In the genomic region with DNA sequence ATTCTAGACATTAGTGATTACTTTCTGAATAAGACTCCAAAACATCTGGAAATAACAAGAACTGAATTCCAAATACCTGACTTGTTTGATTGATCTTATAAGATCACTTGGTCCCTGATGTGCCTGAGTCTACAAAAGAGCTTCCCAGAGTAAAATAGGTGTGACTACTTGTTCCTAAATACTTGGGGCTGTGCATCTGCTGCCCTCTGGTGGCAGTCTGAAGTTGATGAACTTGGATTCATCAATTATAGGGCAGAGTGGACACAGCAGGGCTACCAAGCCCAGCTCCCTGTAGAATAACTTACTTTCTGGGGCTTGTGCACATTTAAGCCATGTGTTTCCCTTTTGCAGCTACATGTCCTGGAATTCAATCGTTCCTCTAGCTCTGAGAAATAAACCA, we compare ENCODE assay signal across 8 mouse cellular contexts. TPM values are rescaled to one million over a fixed set of nuclear protein-coding genes. Genes with fewer than 3 reads are reported as not detected.
DNase-seq lines count a peak whose midpoint lies in the region; ATAC-seq lines count a peak whose summit lies in the region.

No protein-coding gene starts in this region.

- no peaks in the 10 kb centered on the region for H3K27me3 ChIP-seq in kidney, embryonic 15.5 days
- no peaks in the 10 kb centered on the region for H3K27me3 ChIP-seq in intestine, embryonic 14.5 days (replicated peaks; ENCODE audit: control insufficient read depth, insufficient read depth, low read length)
- H3K27me3 ChIP-seq in midbrain, embryonic 14.5 days (ENCODE audit: control insufficient read depth, insufficient read depth, low read length), result no peaks in the 10 kb centered on the region

- H3K4me3 ChIP-seq in kidney, embryonic 15.5 days (replicated peaks), result no peak overlapping the region
- no peak overlapping the region for H3K4me3 ChIP-seq in intestine, embryonic 14.5 days (ENCODE audit: low read depth, low read length)
- H3K4me3 ChIP-seq in midbrain, embryonic 14.5 days (replicated peaks; ENCODE audit: low read depth, low read length), result no peak overlapping the region

- H3K27ac ChIP-seq in kidney, embryonic 15.5 days, result no peak overlapping the region
- no peak overlapping the region for H3K27ac ChIP-seq in intestine, embryonic 14.5 days (ENCODE audit: low read depth)
- no peak overlapping the region for H3K27ac ChIP-seq in midbrain, embryonic 14.5 days (replicated peaks; ENCODE audit: low read depth, low read length)

- no peak overlapping the region for H3K9ac ChIP-seq in kidney, embryonic 15.5 days
- no peak overlapping the region for H3K9ac ChIP-seq in intestine, embryonic 14.5 days (ENCODE audit: low read length)
- no peak overlapping the region for H3K9ac ChIP-seq in midbrain, embryonic 14.5 days (replicated peaks; ENCODE audit: low read length)

- H3K9me3 ChIP-seq in kidney, embryonic 15.5 days (replicated peaks), result no peaks in the 10 kb centered on the region
- H3K9me3 ChIP-seq in intestine, embryonic 14.5 days (ENCODE audit: control insufficient read depth, low read length), result no peaks in the 10 kb centered on the region
- H3K9me3 ChIP-seq in midbrain, embryonic 14.5 days (ENCODE audit: control insufficient read depth, low read length), result no peaks in the 10 kb centered on the region

- H3K4me2 ChIP-seq in kidney, embryonic 15.5 days, result no peak overlapping the region
- H3K4me2 ChIP-seq in intestine, embryonic 14.5 days (ENCODE audit: low read length), result no peak overlapping the region
- no peak overlapping the region for H3K4me2 ChIP-seq in midbrain, embryonic 14.5 days (ENCODE audit: low read length)

- H3K36me3 ChIP-seq in kidney, embryonic 15.5 days, result no peaks in the 10 kb centered on the region
- H3K36me3 ChIP-seq in intestine, embryonic 14.5 days (ENCODE audit: control insufficient read depth, insufficient read depth, low read length), result no peaks in the 10 kb centered on the region
- no peaks in the 10 kb centered on the region for H3K36me3 ChIP-seq in midbrain, embryonic 14.5 days (ENCODE audit: control insufficient read depth, insufficient read depth, low read length)

- WGBS in kidney, embryonic 15.5 days, result 24% methylated on average over 1 of the region's 1 CpGs
- 17% methylated on average over 1 of the region's 1 CpGs for WGBS in intestine, embryonic 14.5 days
- 21% methylated on average over 1 of the region's 1 CpGs for WGBS in midbrain, embryonic 14.5 days

- peak; percentile 64 for DNase-seq in kidney, adult 11 months
- peak; percentile 76 for DNase-seq in cerebellum, adult 9-10 months
- peak; percentile 11 to 40 for DNase-seq in frontal cortex, postnatal 14 days (ENCODE audit: low spot score in 2 of 2)
- peak; percentile 74 for DNase-seq in intestine, embryonic 14.5 days (ENCODE audit: low spot score)
- peak; percentile 42 to 81 for DNase-seq in left cerebral cortex, postnatal 10 days (ENCODE audit: extremely low spot score in 1 of 2, low spot score in 2 of 2)
- DNase-seq in midbrain, embryonic 14.5 days, result peak; percentile 83
- peak; percentile 21 to 50 for DNase-seq in spleen, postnatal 14 days (ENCODE audit: low spot score in 2 of 2)

- H3K4me1 ChIP-seq in kidney, embryonic 15.5 days, result no peaks in the 10 kb centered on the region
- no peaks in the 10 kb centered on the region for H3K4me1 ChIP-seq in intestine, embryonic 14.5 days (replicated peaks; ENCODE audit: control insufficient read depth, insufficient read depth, low read length)
- no peaks in the 10 kb centered on the region for H3K4me1 ChIP-seq in midbrain, embryonic 14.5 days (ENCODE audit: control insufficient read depth, insufficient read depth, low read length)

- intact Hi-C loops in left cerebral cortex, postnatal 10 days (cut with DNase I), result no loop called here

- ATAC-seq in kidney, embryonic 15.5 days (replicated peaks; ENCODE audit: low FRiP score), result no peak
- no peak for ATAC-seq in intestine, embryonic 14.5 days (replicated peaks; ENCODE audit: low FRiP score, low TSS enrichment, low read depth)
- ATAC-seq in midbrain, embryonic 14.5 days (ENCODE audit: low FRiP score, low TSS enrichment), result no peak

RNA-seq across cellular contexts. Expression of a gene that starts 7.0 kb away (rescaled TPM):
- 18.3 and 18.6 TPM in 2 replicates for polyA plus RNA-seq in kidney, embryonic 15.5 days (2015; fragmentation: Nextera tagmentation; extraction: Ambion mirVana)
- polyA plus RNA-seq in intestine, embryonic 14.5 days (2014; fragmentation: Nextera tagmentation; extraction: Ambion mirVana), result 20.3 TPM in 2 replicates
- 1 to 10 TPM; 7.5 to 8.4 TPM for total RNA-seq in left cerebral cortex, postnatal 10 days (2021)
- polyA plus RNA-seq in midbrain, embryonic 14.5 days (2014; fragmentation: Nextera tagmentation; extraction: Ambion mirVana), result 4.2 and 4.7 TPM in 2 replicates

RNA-seq across cellular contexts. Expression of a gene that starts 7.4 kb away (rescaled TPM):
- polyA plus RNA-seq in kidney, embryonic 15.5 days (2015; fragmentation: Nextera tagmentation; extraction: Ambion mirVana), result 58.8 and 70.9 TPM in 2 replicates
- 91.9 and 106 TPM in 2 replicates for polyA plus RNA-seq in intestine, embryonic 14.5 days (2014; fragmentation: Nextera tagmentation; extraction: Ambion mirVana)
- total RNA-seq in left cerebral cortex, postnatal 10 days (2021), result 10 to 100 TPM; 37.6 to 41.9 TPM
- polyA plus RNA-seq in midbrain, embryonic 14.5 days (2014; fragmentation: Nextera tagmentation; extraction: Ambion mirVana), result 31.0 and 40.0 TPM in 2 replicates

RNA-seq across cellular contexts. Expression of a gene that starts 30.7 kb away (rescaled TPM):
- 26.1 and 26.2 TPM in 2 replicates for polyA plus RNA-seq in kidney, embryonic 15.5 days (2015; fragmentation: Nextera tagmentation; extraction: Ambion mirVana)
- 33.2 and 36.3 TPM in 2 replicates for polyA plus RNA-seq in intestine, embryonic 14.5 days (2014; fragmentation: Nextera tagmentation; extraction: Ambion mirVana)
- total RNA-seq in left cerebral cortex, postnatal 10 days (2021), result 1 to 10 TPM; 4.6 TPM
- polyA plus RNA-seq in midbrain, embryonic 14.5 days (2014; fragmentation: Nextera tagmentation; extraction: Ambion mirVana), result 4.7 and 9.4 TPM in 2 replicates

RNA-seq across cellular contexts. Expression of a gene that starts 42.2 kb away (rescaled TPM):
- 66.7 and 72.2 TPM in 2 replicates for polyA plus RNA-seq in kidney, embryonic 15.5 days (2015; fragmentation: Nextera tagmentation; extraction: Ambion mirVana)
- 40.4 TPM in 2 replicates for polyA plus RNA-seq in intestine, embryonic 14.5 days (2014; fragmentation: Nextera tagmentation; extraction: Ambion mirVana)
- total RNA-seq in left cerebral cortex, postnatal 10 days (2021), result 10 to 100 TPM; 28.5 to 32.1 TPM
- polyA plus RNA-seq in midbrain, embryonic 14.5 days (2014; fragmentation: Nextera tagmentation; extraction: Ambion mirVana), result 28.7 and 36.8 TPM in 2 replicates

Comparison
In these comparisons a context has a peak if more than half of its experiments do, and no peak if none do; other contexts are left out.
1. DNase-seq: peak in every context shown above with its lines; median percentile 83 in midbrain, embryonic 14.5 days; 76 in cerebellum, adult 9-10 months; 74 in intestine, embryonic 14.5 days; 64 in kidney, adult 11 months; 62 in left cerebral cortex, postnatal 10 days; 36 in spleen, postnatal 14 days; 26 in frontal cortex, postnatal 14 days.